Mouse (Mus musculus) spleen, adult 2 months (tissue): ENCODE measurements around the gene Atf2.

Experiments used
- CTCF ChIP-seq: fragments of 200-500 bp; IDR thresholded peaks from 2 replicates; pipeline ENCODE4 v1.5.1; 2011; ENCODE audit warnings: mild to moderate bottlenecking, inconsistent platforms; ENCODE audit not compliant: insufficient read depth, insufficient read length, insufficient replicate concordance; ENCODE audit errors: extremely low read depth
- POLR2A ChIP-seq: fragments of 200-500 bp; IDR thresholded peaks from 2 replicates; pipeline ENCODE4 v1.6.1; 2011; ENCODE audit warnings: low read depth, low read length, inconsistent platforms

- TF ChIP-seq CTCF (no peak), POLR2A (no peak)
Observed at GRCm38 (mm10) chr2:73834406-73835015, 57.9 kb downstream of the Atf2 start.
